Mouse (Mus musculus) heart, adult 11 months (tissue): ENCODE results near the gene Xlr5a.
"Not testable (repeated sequence)": the region's sequence is repeated elsewhere in the genome, so short reads cannot be mapped to it uniquely, and the experiment has no call there.

Experiments
- DNase-seq: peaks from one replicate; pipeline ENCODE4 v3.0.0; 2022

The Xlr5a gene

GRCm38 (mm10) chrX:73292876-73293275 is at the start of gene Xlr5a, which contains the start of gene Xlr5c:
TSS of gene Xlr5a (minus strand) at chrX:73292976.
TSS of gene Xlr5c (minus strand) at chrX:73292976.
- DNase-seq, result not testable (repeated sequence)

GRCm38 (mm10) chrX:73342483-73342895 is 49.7 kb upstream of the Xlr5a start, which contains the start of gene Zfp275:
TSS of gene Zfp275 (plus strand) at chrX:73342621.
- peak; percentile 99 for DNase-seq

- no peak for DNase-seq
Observed at GRCm38 (mm10) chrX:73342068-73342467, 49.3 kb upstream of the Xlr5a start.

- no peak for DNase-seq
Observed at GRCm38 (mm10) chrX:73341473-73341872, 48.7 kb upstream of the Xlr5a start.

GRCm38 (mm10) chrX:73336740-73337139 is 44.0 kb upstream of the Xlr5a start, which contains the start of gene Gm45015:
TSS of gene Gm45015 (minus strand) at chrX:73336840.
- no peak for DNase-seq

- DNase-seq, result no peak
Observed at GRCm38 (mm10) chrX:73333548-73333947, 40.8 kb upstream of the Xlr5a start.

GRCm38 (mm10) chrX:73327215-73327614 is 34.4 kb upstream of the Xlr5a start:
- no peak for DNase-seq

- DNase-seq, result no peak
Observed at GRCm38 (mm10) chrX:73321029-73321428, 28.3 kb upstream of the Xlr5a start.

- DNase-seq, result no peak
Observed at GRCm38 (mm10) chrX:73312522-73312921, 19.7 kb upstream of the Xlr5a start.

- DNase-seq, result not testable (repeated sequence)
Observed at GRCm38 (mm10) chrX:73295745-73296144, 3.0 kb upstream of the Xlr5a start.

- DNase-seq, result not testable (repeated sequence)
Observed at GRCm38 (mm10) chrX:73265270-73265669, 27.5 kb downstream of the Xlr5a start, which contains the start of gene Xlr3c. TSS of gene Xlr3c (minus strand) at chrX:73265390.

GRCm38 (mm10) chrX:73262428-73262827 is 30.3 kb downstream of the Xlr5a start:
- not testable (repeated sequence) for DNase-seq

GRCm38 (mm10) chrX:73242821-73243325 is 49.9 kb downstream of the Xlr5a start, which contains the start of gene Xlr4c:
TSS of gene Xlr4c (minus strand) at chrX:73243130.
- DNase-seq, result not testable (repeated sequence)

- no peak for DNase-seq
Observed at GRCm38 (mm10) chrX:73229288-73229687, 63.5 kb downstream of the Xlr5a start.

- DNase-seq, result peak; percentile 95
Observed at GRCm38 (mm10) chrX:73228606-73229214, 64.1 kb downstream of the Xlr5a start.

- DNase-seq, result peak; percentile 99
Observed at GRCm38 (mm10) chrX:73227914-73228605, 64.7 kb downstream of the Xlr5a start, which contains the start of gene F8a. TSS of gene F8a (plus strand) at chrX:73228291.

- DNase-seq, result no peak
Observed at GRCm38 (mm10) chrX:73225365-73225764, 67.4 kb downstream of the Xlr5a start.

GRCm38 (mm10) chrX:73213819-73214564 is 78.8 kb downstream of the Xlr5a start, which contains the start of gene Xlr4b:
TSS of gene Xlr4b (plus strand) at chrX:73214333.
- not testable (repeated sequence) for DNase-seq

GRCm38 (mm10) chrX:73191934-73192333 is 100.8 kb downstream of the Xlr5a start, which contains the start of gene Xlr3b:
TSS of gene Xlr3b (plus strand) at chrX:73192207.
- peak; percentile 97 for DNase-seq

- DNase-seq, result not testable (repeated sequence)
Observed at GRCm38 (mm10) chrX:73176889-73177288, 115.9 kb downstream of the Xlr5a start, which contains the start of gene Spin2d. TSS of gene Spin2d (minus strand) at chrX:73176989.

GRCm38 (mm10) chrX:73149350-73149749 is 143.4 kb downstream of the Xlr5a start, which contains the start of gene DXBay18:
TSS of gene DXBay18 (minus strand) at chrX:73149450.
- DNase-seq, result not testable (repeated sequence)

- not testable (repeated sequence) for DNase-seq
Observed at GRCm38 (mm10) chrX:73148496-73148895, 144.3 kb downstream of the Xlr5a start, which contains the start of gene Xlr5b. TSS of gene Xlr5b (plus strand) at chrX:73148796.
